Mouse (Mus musculus) mouse trophoblast stem cell (cell line): ENCODE data around the gene Gm26992.

Experiments used
- in situ Hi-C, 2 experiments: fragments of 300-500 bp; cut with MseI, MboI; formaldehyde crosslinking; loops; 2 replicates in 1 of 2; 3 replicates in 1 of 2; pipeline ENCODE4 v1.15.1; 2025

Gm26992 gene

GRCm38 (mm10) chrX:103483047-103483446 lies 61.2 kb downstream of the Gm26992 start:
- in situ Hi-C loops = loop anchor here (10.0 to 25.0 kb wide), 3 partner anchors 129 to 504 kb away; partner anchors contain the start of gene Rlim (in 1 of the 2)

GRCm38 (mm10) chrX:103484050-103484449 lies 62.2 kb downstream of the Gm26992 start:
- in situ Hi-C loops = loop anchor here (10.0 to 25.0 kb wide), 3 partner anchors 128 to 503 kb away; partner anchors contain the start of gene Rlim (in 1 of the 2)

- in situ Hi-C loops = loop anchor here in 1 of 2 experiments (25.0 kb wide), 2 partner anchors 121 to 496 kb away; partner anchors contain the start of gene Rlim
Observed at GRCm38 (mm10) chrX:103490853-103491252, 69.0 kb downstream of the Gm26992 start.

GRCm38 (mm10) chrX:103492398-103493256 lies 70.8 kb downstream of the Gm26992 start:
- in situ Hi-C loops = loop anchor here in 1 of 2 experiments (25.0 kb wide), 2 partner anchors 120 to 495 kb away; partner anchors contain the start of gene Rlim

- in situ Hi-C loops = loop anchor here in 1 of 2 experiments (25.0 kb wide), 2 partner anchors 119 to 494 kb away; partner anchors contain the start of gene Rlim
Observed at GRCm38 (mm10) chrX:103493351-103494173, 71.8 kb downstream of the Gm26992 start.

GRCm38 (mm10) chrX:103499374-103499773 lies 77.6 kb downstream of the Gm26992 start:
- in situ Hi-C loops = loop anchor here in 1 of 2 experiments (25.0 kb wide), 2 partner anchors 113 to 488 kb away; partner anchors contain the start of gene Rlim

- in situ Hi-C loops = no loop called here
Observed at GRCm38 (mm10) chrX:103500137-103500536, 78.3 kb downstream of the Gm26992 start.

GRCm38 (mm10) chrX:103508218-103508617 lies 86.4 kb downstream of the Gm26992 start:
- in situ Hi-C loops = no loop called here

GRCm38 (mm10) chrX:103509168-103510019 lies 87.6 kb downstream of the Gm26992 start:
- in situ Hi-C loops = no loop called here

- in situ Hi-C loops = no loop called here
Observed at GRCm38 (mm10) chrX:103514782-103515181, 93.0 kb downstream of the Gm26992 start.

- in situ Hi-C loops = no loop called here
Observed at GRCm38 (mm10) chrX:103515346-103515745, 93.5 kb downstream of the Gm26992 start.

GRCm38 (mm10) chrX:103518798-103519197 lies 97.0 kb downstream of the Gm26992 start:
- in situ Hi-C loops = no loop called here

- in situ Hi-C loops = no loop called here
Observed at GRCm38 (mm10) chrX:103519547-103519946, 97.7 kb downstream of the Gm26992 start.

- in situ Hi-C loops = no loop called here
Observed at GRCm38 (mm10) chrX:103521221-103521716, 99.5 kb downstream of the Gm26992 start.

- in situ Hi-C loops = no loop called here
Observed at GRCm38 (mm10) chrX:103529185-103529584, 107.4 kb downstream of the Gm26992 start.
